Mouse (Mus musculus): Measurements from ENCODE around the gene Mt2.

DNA sequence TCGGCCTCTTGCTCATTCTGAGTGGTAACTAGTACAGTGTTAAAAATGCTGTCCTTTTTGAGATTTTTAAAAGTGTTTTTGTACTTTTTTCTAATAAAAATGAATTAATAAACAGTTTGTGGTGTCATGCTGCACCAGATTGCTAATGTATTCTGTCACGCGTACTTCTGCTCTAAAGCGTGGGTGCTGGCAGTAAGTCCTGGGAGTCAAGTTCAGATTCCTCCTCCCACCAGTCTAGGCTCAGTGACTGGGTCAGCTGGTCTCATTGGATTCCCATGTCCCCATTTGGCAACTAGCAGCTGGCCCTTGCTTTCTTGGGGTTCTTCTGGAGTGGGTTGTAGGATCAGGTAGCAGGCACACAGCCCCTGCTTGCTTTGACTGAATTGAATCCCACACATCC is 42.3 kb upstream of the Mt2 start:
- TF ChIP-seq POLR2A (IDR thresholded peaks at IDR 0.05; ENCODE audit: control insufficient read depth, low read depth, low read length) (no peak), CTCF (IDR thresholded peaks at IDR 0.05; ENCODE audit: control insufficient read depth, insufficient read depth, insufficient replicate concordance, low read depth, low read length) (no peak)

All from testis, adult 2 months (tissue).